Mouse (Mus musculus) embryonic fibroblast, embryonic 13.5 days (primary cell): ENCODE data around the gene Gpatch8.

Experiments
- CTCF ChIP-seq: IDR thresholded peaks from 2 replicates; pipeline ENCODE4 v1.5.1; 2011; ENCODE audit warnings: mild to moderate bottlenecking, control low read depth, low read length, moderate library complexity, borderline replicate concordance; ENCODE audit not compliant: insufficient read depth
- POLR2A ChIP-seq: IDR thresholded peaks from 2 replicates; pipeline ENCODE4 v1.6.1; 2011; ENCODE audit warnings: low read depth, mild to moderate bottlenecking, control low read depth, low read length, moderate library complexity

GRCm38 (mm10) chr11:102445891-102446361 lies 110.3 kb downstream of the Gpatch8 start:
- TF ChIP-seq POLR2A (no peak), CTCF (no peak)
